Mouse (Mus musculus): ENCODE measurements at regions not wholly inside any gene's neighbourhood (a gene's known extent, or its start where the extent isn't known, plus 50 kb on each side); places are given as distances from the start of the nearest gene placed in this dataset.

- DNase-seq, result no peak
Observed at GRCm38 (mm10) chr14:71882871-71883270, 608.8 kb downstream of the Gm9195 start.

DNA sequence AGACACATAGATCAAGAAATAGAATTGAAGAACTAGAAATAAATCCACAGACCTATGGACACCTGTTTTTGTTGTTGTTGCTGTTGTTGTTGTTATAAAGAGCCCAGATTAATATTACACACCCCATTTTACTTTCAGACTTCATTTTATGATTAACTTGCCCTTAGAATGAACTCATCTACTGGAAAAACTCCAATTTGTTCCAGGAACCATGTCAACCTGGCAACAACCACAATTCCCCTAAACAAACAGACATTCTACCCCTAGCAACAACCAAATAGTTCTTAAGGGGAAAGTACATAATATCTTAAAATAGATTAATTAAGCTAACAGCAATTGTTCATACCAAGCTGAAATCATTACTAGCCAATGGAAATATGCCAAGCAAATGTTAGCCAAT lies 646.1 kb downstream of the Gm9195 start:
- no peak for DNase-seq

GRCm38 (mm10) chr14:71808863-71809487 lies 682.7 kb downstream of the Gm9195 start:
- no peak for DNase-seq

- no peak for DNase-seq
Observed at GRCm38 (mm10) chr14:71805624-71806023, 686.0 kb downstream of the Gm9195 start.

- no peak for DNase-seq
Observed at GRCm38 (mm10) chr14:71799861-71800260, 691.8 kb downstream of the Gm9195 start.

- no peak for DNase-seq
Observed at GRCm38 (mm10) chr14:71795713-71796112, 695.9 kb downstream of the Gm9195 start.

- DNase-seq, result no peak
Observed at GRCm38 (mm10) chr14:71776990-71777525, 714.6 kb downstream of the Gm9195 start.

DNA sequence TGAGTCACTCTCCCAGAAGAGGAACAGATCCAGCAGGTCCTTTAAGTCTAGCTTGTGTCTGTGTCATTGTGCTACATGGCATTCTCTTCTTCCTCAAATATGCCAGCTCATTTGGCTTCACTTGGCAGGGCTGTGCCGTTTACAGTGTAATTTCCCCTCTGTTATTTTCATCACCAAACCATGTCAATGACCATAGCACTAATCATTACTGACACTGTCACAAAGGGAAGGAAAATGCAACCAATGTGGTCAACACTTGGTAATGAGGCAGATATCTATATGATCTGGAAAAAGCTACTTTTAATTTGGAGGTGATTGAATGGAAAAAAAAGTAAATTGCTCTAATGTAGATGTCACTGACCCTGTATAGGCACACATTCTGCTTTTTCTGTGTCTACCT lies 724.8 kb downstream of the Gm9195 start:
- DNase-seq, result no peak

GRCm38 (mm10) chr14:71728542-71728941 lies 763.1 kb downstream of the Gm9195 start:
- DNase-seq, result peak; percentile 9

GRCm38 (mm10) chr14:71723526-71723925 lies 768.1 kb downstream of the Gm9195 start:
- no peak for DNase-seq

GRCm38 (mm10) chr14:71709528-71710289 lies 781.9 kb downstream of the Gm9195 start:
- DNase-seq, result no peak

DNA sequence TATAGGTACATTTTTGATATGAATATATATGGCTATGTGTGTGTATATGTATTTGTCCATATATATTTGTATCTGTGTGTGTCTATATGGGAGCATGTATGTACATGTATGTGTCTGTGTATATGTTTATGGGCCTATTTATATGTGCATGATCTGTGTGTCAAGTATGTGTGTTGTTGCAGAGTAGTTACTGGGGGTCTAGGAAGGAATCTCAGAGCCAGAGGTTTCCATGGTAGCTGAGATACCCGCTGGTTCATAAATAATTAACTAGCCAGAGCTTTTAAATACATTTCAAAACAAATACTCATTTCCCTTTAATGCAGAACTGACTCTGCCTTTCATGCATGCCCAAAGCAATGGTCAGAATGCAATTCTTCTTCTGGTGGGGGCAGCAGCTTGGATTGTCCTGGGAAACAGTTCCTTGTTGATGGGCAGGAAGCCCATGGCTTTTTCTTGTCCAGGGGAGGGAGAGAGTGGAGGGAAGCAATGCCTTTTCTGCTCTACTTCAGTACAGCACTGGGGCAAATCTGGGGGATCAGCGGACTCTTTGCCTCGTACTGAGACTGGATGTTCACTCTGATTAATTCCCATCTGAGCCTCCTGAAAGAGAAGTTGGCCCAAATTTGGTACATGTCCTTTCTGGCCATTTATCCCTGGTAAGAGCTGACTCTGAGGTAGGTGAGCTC lies 798.7 kb downstream of the Gm9195 start:
- DNase-seq, result no peak

DNA sequence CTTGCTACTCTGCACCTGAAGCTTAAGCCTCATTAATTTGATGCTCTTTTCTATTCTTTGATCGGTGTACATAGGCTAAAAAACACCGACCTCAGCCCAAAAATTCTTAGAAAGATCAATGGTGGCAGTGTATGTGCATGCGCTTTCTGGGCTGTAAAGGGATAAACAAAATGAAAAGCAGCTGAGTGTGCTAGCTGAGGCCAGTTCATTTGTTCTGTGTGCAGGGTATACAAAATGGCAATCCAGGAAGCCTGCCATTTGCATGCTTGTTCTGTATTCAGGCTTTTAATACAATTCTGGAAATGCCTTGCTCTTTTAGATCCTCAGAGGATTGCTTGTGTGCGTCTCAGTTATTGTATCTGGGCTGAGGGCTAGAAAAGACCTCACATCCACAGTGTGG lies 817.1 kb downstream of the Gm9195 start:
- DNase-seq, result no peak

- peak; percentile 15 for DNase-seq
Observed at GRCm38 (mm10) chr14:71673837-71674236, 817.8 kb downstream of the Gm9195 start.

GRCm38 (mm10) chr14:71672481-71672880 lies 819.2 kb downstream of the Gm9195 start:
- no peak for DNase-seq

- DNase-seq, result no peak
Observed at GRCm38 (mm10) chr14:71671994-71672393, 819.6 kb downstream of the Gm9195 start.

- DNase-seq, result peak; percentile 43
Observed at GRCm38 (mm10) chr14:71670435-71670834, 821.2 kb downstream of the Gm9195 start.

GRCm38 (mm10) chr14:71666656-71667055 lies 825.0 kb downstream of the Gm9195 start:
- no peak for DNase-seq

GRCm38 (mm10) chr14:71660166-71660565 lies 831.5 kb downstream of the Gm9195 start:
- DNase-seq, result no peak

DNA sequence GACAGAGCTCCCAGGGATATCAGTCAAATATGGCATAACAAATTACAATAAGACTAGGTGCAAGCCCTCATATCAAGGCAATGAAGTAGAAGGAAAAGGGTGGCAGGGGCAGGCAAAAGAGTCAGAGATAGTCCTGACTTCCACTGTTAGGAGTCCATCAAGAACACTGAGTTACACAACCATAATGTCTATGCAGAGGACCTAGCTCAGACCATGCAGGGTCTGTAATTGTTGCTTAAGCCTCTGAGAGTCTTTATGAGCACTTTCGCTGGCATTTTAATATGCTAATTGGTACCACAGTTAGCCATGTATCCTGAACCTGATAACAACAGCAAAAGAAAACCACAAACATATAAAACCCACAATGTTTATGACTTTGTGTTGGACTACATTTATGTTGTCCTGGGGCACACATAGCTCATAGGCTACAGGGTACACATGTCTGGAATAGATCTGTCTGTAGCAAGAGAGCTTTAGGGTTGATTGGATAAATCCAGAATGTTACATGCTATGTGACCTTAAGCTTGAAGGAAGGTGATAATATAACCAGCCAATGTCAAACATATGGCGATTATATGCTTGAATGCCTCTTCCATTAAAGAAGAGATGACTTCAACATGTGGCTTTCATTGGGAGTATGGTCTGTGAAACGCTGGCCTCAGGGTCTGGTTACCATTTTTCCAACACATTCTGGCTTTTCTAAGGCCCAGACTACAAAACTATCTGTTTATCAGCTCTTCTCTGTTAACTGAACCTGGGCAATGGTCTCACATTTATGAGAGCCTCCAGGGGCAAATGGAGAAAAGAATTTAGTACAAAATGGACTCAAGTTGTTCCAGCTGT lies 836.6 kb downstream of the Gm9195 start:
- DNase-seq, result no peak

DNA sequence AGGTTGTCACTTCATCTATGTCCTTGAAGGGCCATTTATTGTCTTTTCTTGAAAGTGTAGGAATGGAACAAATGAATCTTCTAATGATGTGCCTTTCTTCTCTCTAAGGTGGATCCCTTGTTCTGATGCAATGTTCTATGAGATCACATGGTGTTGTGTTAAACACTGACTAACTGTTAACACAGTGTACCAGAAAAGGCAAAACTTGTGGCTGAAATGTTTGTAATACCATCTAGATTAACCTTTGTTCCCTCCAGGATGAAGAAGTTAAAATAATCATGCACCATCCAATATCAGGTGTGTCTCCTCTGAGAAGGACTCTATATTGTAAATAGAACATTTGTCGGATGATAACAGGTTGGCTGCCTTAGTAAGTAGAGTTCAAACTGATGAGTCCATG lies 849.1 kb downstream of the Gm9195 start:
- no peak for DNase-seq

GRCm38 (mm10) chr14:71639083-71639482 lies 852.6 kb downstream of the Gm9195 start:
- no peak for DNase-seq

- DNase-seq, result no peak
Observed at GRCm38 (mm10) chr14:71635091-71635490, 856.5 kb downstream of the Gm9195 start.

All from right cerebral cortex, postnatal 14 days (tissue).